Mouse (Mus musculus) limb, embryonic 13.5 days (tissue): ENCODE data around the gene Cdhr4. TPM values are rescaled to one million over a fixed set of nuclear protein-coding genes. Genes with fewer than 3 reads are reported as not detected.

ENCODE experiments used
- ATAC-seq: fragments of 200-750 bp; cut with Nextera tagmentation; 2 replicates; pipeline ENCODE4 v1.8.0; 2017; ENCODE audit warnings: low read depth, moderate number of reproducible peaks, moderate TSS enrichment; ENCODE audit not compliant: low FRiP score
- H3K27ac ChIP-seq: fragments of 300-500 bp; sonication (generic); 2 replicates; pipeline ENCODE4 v1.5.1; 2015; ENCODE audit warnings: inconsistent platforms, mild to moderate bottlenecking, moderate library complexity
- H3K27me3 ChIP-seq: fragments of 300-500 bp; sonication (generic); 2 replicates; pipeline ENCODE4 v1.6.1; 2015; ENCODE audit warnings: mild to moderate bottlenecking, inconsistent platforms
- H3K36me3 ChIP-seq: fragments of 300-500 bp; sonication (generic); 2 replicates; pipeline ENCODE4 v1.6.1; 2015; ENCODE audit warnings: inconsistent platforms, mild to moderate bottlenecking, moderate library complexity
- H3K4me1 ChIP-seq: fragments of 300-500 bp; sonication (generic); 2 replicates; pipeline ENCODE4 v1.6.1; 2015; ENCODE audit warnings: inconsistent platforms
- H3K4me2 ChIP-seq: fragments of 300-500 bp; sonication (generic); replicated peaks from 2 replicates; pipeline ENCODE4 v1.6.1; 2015; ENCODE audit warnings: inconsistent platforms, mild to moderate bottlenecking, moderate library complexity
- H3K4me3 ChIP-seq: fragments of 300-500 bp; sonication (generic); 2 replicates; pipeline ENCODE4 v1.5.1; 2015; ENCODE audit warnings: moderate library complexity, mild to moderate bottlenecking, inconsistent platforms
- H3K9ac ChIP-seq: fragments of 300-500 bp; sonication (generic); 2 replicates; pipeline ENCODE4 v1.6.1; 2015; ENCODE audit warnings: mild to moderate bottlenecking, inconsistent platforms
- H3K9me3 ChIP-seq: fragments of 300-500 bp; sonication (generic); 2 replicates; pipeline ENCODE4 v1.6.1; 2016; ENCODE audit warnings: inconsistent platforms
- WGBS: fragments of 180-500 bp; shearing (Covaris S2); methylation state at CpG from one replicate; pipeline ENCODE4 v1.1.7; 2015; 5-methylcytosine and 5-hydroxymethylcytosine counted together
- polyA plus RNA-seq: library from polyadenylated mRNA; unstranded; fragments of >200 nt; fragmentation: Nextera tagmentation; extraction: Ambion mirVana; gene quantifications from 2 replicates; pipeline ENCODE4 v1.2.1, GENCODE M21; 2015

Gene Cdhr4
- 18.2 and 18.6 TPM in 2 replicates for polyA plus RNA-seq

DNA sequence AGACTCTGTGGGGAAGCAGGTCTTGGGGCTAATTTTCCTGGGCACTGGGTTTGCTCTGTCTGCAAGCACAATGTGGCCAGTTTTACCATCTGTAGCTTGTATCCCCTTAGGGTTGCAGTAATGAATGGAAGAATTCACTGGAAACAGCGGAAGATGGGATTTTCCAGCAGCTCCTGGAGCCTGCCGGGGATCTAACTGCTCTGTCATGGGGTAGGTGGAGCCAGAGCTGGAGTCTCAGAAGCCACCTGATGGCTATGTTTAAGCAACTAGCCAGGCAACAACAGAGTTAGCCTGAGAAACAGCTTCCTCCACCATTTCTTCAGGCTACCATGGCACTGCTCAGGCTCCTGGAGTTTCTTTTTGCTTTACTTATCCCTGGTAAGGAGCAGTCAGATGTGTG lies at the start of gene Cdhr4:
Gene Cdhr4, plus strand, starts transcription at position 301 of the 400 bp plus-strand sequence.
- Histone ChIP-seq H3K4me2 (no peak within 1 kb of the TSS), H3K9ac (no peak within 1 kb of the TSS), H3K4me1 (peaks cover 22% of the 10 kb centered on the region), H3K27me3 (no peaks in the 10 kb centered on the region), H3K27ac (no peak within 1 kb of the TSS), H3K36me3 (no peaks in the 10 kb centered on the region), H3K9me3 (no peaks in the 10 kb centered on the region), H3K4me3 (no peak within 1 kb of the TSS)
- 36% methylated on average over 2 of the region's 2 CpGs for WGBS
- peak; percentile 33; the same call in 1 of the 2 replicates for ATAC-seq

GRCm38 (mm10) chr9:107947241-107948194 lies 44.8 kb upstream of the Cdhr4 start:
- peaks cover 15% of the 10 kb centered on the region for H3K4me1 ChIP-seq
- H3K27me3 ChIP-seq = no peaks in the 10 kb centered on the region
- ATAC-seq = no peak
- 0 out of 2 replicates have a peak overlapping the region, but pooled peaks have one; percentile 40 for H3K9ac ChIP-seq
- no peak overlapping the region for H3K4me3 ChIP-seq
- H3K36me3 ChIP-seq = peaks cover 8% of the 10 kb centered on the region; the same call in 1 of the 2 replicates
- WGBS = 89% methylated on average over 31 of the region's 31 CpGs
- H3K27ac ChIP-seq = no peak overlapping the region
- no peaks in the 10 kb centered on the region for H3K9me3 ChIP-seq
- no peak overlapping the region for H3K4me2 ChIP-seq

GRCm38 (mm10) chr9:107949184-107949921 lies 42.9 kb upstream of the Cdhr4 start:
- no peak for ATAC-seq
- Histone ChIP-seq H3K4me3 (no peak overlapping the region), H3K4me2 (no peak overlapping the region; the same call in 1 of the 2 replicates), H3K36me3 (peaks cover 8% of the 10 kb centered on the region; the same call in 1 of the 2 replicates), H3K4me1 (peaks cover 15% of the 10 kb centered on the region), H3K9ac (no peak overlapping the region), H3K9me3 (no peaks in the 10 kb centered on the region), H3K27me3 (no peaks in the 10 kb centered on the region), H3K27ac (no peak overlapping the region)
- 84% methylated on average over 13 of the region's 13 CpGs for WGBS

DNA sequence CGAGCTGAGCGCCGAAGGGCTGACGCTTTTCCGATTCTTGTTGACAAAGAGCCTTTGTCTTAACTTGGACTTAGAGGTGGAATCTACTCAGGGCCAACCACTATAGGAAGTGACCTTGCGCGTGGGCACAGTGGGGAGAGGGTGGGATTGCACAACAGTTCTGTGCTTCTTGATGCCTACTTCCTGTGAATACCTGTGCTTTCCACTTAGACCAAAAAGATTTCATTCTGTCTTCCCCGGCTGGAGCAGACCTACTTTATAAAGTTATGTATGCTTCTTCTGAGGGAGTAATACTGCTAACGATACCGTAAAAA lies 42.4 kb upstream of the Cdhr4 start, which contains the start of gene Traip:
Gene Traip, plus strand, starts transcription at position 215 of the 314 bp plus-strand sequence.
- Histone ChIP-seq H3K4me2 (peak within 1 kb of the TSS; percentile 84), H3K36me3 (peaks cover 8% of the 10 kb centered on the region; the same call in 1 of the 2 replicates), H3K9ac (peak within 1 kb of the TSS; percentile 71), H3K4me1 (peaks cover 15% of the 10 kb centered on the region), H3K9me3 (no peaks in the 10 kb centered on the region), H3K27ac (peak within 1 kb of the TSS; percentile 39; the same call in 1 of the 2 replicates), H3K4me3 (peak within 1 kb of the TSS; percentile 73), H3K27me3 (no peaks in the 10 kb centered on the region)
- no peak for ATAC-seq
- WGBS = 88% methylated on average over 10 of the region's 10 CpGs

DNA sequence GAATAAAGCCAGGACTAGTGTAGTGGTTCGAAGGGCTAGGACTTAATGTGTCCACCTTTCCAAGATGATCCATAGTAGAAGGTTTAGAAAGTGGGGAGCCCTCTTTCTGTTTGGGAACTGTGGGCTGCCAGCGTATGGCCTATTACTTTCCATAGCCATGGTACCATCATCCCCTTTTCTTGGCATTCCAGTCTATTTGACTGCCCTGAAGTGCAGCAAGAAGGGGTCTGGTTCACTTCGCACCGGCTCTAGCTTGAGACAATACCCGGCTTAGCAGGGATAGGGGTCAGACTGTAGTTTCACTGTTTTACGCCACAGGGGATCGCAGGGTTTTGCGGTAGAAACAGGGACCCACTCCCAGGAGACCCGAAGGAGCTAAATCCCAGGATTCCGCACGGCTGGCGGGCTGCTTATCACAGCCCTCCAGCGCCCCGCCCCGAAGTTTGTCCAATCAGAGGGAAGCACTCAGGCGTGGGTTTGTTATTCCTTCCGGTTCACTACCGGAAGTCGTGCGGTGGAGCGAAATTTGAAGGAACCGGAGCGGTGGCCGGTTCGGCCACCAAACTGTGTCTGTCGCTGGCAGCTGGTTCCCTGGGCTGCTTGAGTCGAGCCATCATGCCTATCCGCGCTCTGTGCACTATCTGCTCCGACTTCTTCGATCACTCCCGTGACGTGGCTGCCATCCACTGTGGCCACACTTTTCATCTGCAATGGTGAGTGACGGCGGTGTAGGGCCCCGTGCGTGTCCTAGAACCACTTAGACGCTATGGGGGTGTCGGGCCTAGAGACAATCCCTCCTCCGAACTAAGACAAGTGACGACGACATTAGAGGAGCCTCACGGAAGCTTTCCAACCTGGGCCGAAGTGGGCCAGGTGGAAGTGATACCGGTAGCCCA lies 41.6 kb upstream of the Cdhr4 start:
- Histone ChIP-seq H3K9me3 (no peaks in the 10 kb centered on the region), H3K4me3 (peak overlapping the region; percentile 73), H3K27me3 (no peaks in the 10 kb centered on the region), H3K27ac (peak overlapping the region; percentile 39; the same call in 1 of the 2 replicates), H3K4me1 (peaks cover 15% of the 10 kb centered on the region), H3K4me2 (peak overlapping the region; percentile 84), H3K36me3 (peaks cover 8% of the 10 kb centered on the region; the same call in 1 of the 2 replicates), H3K9ac (peak overlapping the region; percentile 71)
- peak; percentile 90 for ATAC-seq
- WGBS = 17% methylated on average over 45 of the region's 45 CpGs

DNA sequence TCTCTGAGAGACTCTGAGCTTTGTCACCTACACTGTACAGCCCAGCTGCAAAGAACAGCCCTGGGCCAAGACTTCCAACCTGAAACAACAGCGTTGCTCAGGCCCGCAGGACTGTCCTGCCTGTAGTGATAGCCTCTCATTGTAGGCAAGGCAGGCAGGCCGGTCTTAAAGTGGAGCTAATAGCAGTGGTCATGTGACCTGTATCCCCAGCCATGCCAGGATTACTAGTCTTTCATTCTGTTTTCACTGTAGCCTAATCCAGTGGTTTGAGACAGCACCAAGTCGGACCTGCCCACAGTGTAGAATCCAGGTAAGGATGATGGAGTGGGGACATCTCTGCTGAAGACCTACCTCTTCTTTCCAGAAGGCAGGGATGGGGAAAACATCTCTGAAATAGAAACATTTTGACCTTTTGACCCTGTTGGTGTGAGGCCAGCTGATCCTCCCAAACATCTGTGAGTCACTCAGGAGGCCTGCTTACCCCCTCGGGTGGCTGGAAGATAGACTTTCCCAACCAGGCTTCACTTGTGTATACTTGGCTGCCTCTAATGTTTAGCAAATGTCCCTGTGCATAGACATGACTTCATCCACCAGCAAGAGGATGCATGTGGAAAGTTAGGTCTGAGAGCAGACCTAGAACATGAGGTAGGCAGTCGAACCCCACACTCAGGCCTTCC lies 36.5 kb upstream of the Cdhr4 start:
- Histone ChIP-seq H3K4me1 (peaks cover 10% of the 10 kb centered on the region), H3K27me3 (no peaks in the 10 kb centered on the region), H3K36me3 (peaks cover 41% of the 10 kb centered on the region), H3K27ac (no peak overlapping the region), H3K9me3 (no peaks in the 10 kb centered on the region), H3K4me2 (no peak overlapping the region), H3K4me3 (no peak overlapping the region), H3K9ac (no peak overlapping the region)
- no peak for ATAC-seq
- WGBS = 76% methylated on average over 6 of the region's 6 CpGs

DNA sequence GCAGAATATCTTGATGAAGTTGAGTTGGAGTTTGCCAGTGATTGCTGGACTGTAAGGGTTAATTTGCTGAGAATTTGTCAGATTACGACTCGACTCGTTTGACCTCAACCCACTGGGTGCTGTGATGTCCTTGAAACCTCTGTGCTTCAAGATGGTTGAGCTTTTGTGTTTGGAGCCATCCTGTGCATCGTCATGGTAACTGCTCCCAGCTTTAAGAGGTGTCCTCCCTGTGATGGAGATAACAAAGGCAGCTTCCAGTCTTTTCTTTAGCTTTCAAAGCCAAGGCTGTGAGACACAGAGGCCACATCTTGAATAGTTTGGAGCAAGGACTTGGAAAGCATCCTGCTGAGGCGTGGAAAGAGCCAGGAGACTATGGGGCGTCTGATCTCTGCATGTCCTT lies 35.2 kb upstream of the Cdhr4 start:
- Histone ChIP-seq H3K9ac (no peak overlapping the region), H3K4me2 (no peak overlapping the region), H3K36me3 (peaks cover 54% of the 10 kb centered on the region), H3K27me3 (no peaks in the 10 kb centered on the region), H3K4me3 (no peak overlapping the region), H3K9me3 (no peaks in the 10 kb centered on the region), H3K27ac (no peak overlapping the region), H3K4me1 (0 out of 2 replicates have a peak, but pooled peaks cover under 1% of the 10 kb centered on the region)
- WGBS = 57% methylated on average over 6 of the region's 6 CpGs
- ATAC-seq = no peak

DNA sequence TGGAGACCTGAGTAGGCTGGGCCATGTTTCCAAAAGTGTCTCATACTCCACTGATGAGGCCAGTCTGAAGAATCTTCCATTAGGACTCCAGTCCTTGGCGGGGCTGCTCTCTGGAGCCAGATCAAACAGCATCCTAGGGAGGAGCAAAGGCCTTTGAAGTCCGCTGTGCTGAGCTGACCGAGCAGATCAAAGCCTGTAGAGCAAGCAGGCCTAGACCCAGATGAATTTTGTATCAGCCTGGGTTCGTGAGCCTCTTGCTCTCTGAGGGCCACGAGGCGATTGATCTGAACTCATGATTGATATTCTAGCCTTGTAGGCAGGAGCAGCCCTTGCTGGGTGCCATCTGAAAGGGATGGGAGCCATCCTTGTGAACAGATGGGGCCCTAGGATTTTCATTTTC lies 32.4 kb upstream of the Cdhr4 start:
- no peak overlapping the region for H3K4me2 ChIP-seq
- H3K27me3 ChIP-seq = no peaks in the 10 kb centered on the region
- H3K9me3 ChIP-seq = no peaks in the 10 kb centered on the region
- H3K36me3 ChIP-seq = peaks cover 67% of the 10 kb centered on the region
- H3K27ac ChIP-seq = no peak overlapping the region
- H3K4me3 ChIP-seq = no peak overlapping the region
- WGBS = 18% methylated on average over 6 of the region's 6 CpGs
- ATAC-seq = no peak
- no peaks in the 10 kb centered on the region for H3K4me1 ChIP-seq
- H3K9ac ChIP-seq = 0 out of 2 replicates have a peak overlapping the region, but pooled peaks have one; percentile 6

DNA sequence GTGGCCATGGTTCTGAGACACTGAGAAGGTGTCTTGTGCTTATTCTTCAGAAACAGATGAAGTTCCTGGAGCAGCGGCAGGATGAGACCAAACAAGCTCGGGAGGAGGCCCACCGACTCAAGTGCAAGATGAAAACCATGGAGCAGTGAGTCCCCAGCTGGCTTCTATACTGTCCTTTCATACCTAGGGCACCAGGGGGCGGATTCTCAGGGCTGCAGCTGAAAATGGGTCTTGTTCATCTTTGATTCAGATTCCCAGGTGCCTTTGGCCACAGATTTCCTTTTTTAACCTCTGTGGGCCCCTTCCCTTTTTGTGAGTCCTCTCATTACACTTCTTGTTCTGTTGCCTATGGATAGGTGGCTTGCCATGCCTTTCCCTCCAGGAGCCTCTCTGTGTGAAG lies 31.4 kb upstream of the Cdhr4 start:
- H3K9me3 ChIP-seq = no peaks in the 10 kb centered on the region
- ATAC-seq = no peak
- H3K27me3 ChIP-seq = no peaks in the 10 kb centered on the region
- no peak overlapping the region for H3K9ac ChIP-seq
- 81% methylated on average over 4 of the region's 4 CpGs for WGBS
- no peak overlapping the region for H3K4me2 ChIP-seq
- H3K27ac ChIP-seq = no peak overlapping the region
- H3K36me3 ChIP-seq = peaks cover 71% of the 10 kb centered on the region
- H3K4me3 ChIP-seq = no peak overlapping the region
- H3K4me1 ChIP-seq = no peaks in the 10 kb centered on the region

GRCm38 (mm10) chr9:107961351-107961762 lies 30.9 kb upstream of the Cdhr4 start:
- Histone ChIP-seq H3K36me3 (peaks cover 71% of the 10 kb centered on the region), H3K9ac (no peak overlapping the region), H3K27me3 (no peaks in the 10 kb centered on the region), H3K27ac (no peak overlapping the region), H3K4me2 (no peak overlapping the region), H3K9me3 (no peaks in the 10 kb centered on the region), H3K4me1 (no peaks in the 10 kb centered on the region), H3K4me3 (no peak overlapping the region)
- 89% methylated on average over 10 of the region's 10 CpGs for WGBS
- no peak for ATAC-seq

GRCm38 (mm10) chr9:107961881-107962280 lies 30.4 kb upstream of the Cdhr4 start:
- Histone ChIP-seq H3K9me3 (no peaks in the 10 kb centered on the region), H3K36me3 (peaks cover 71% of the 10 kb centered on the region), H3K4me3 (no peak overlapping the region), H3K4me2 (no peak overlapping the region), H3K9ac (no peak overlapping the region), H3K4me1 (no peaks in the 10 kb centered on the region), H3K27ac (no peak overlapping the region), H3K27me3 (no peaks in the 10 kb centered on the region)
- 64% methylated on average over 5 of the region's 5 CpGs for WGBS
- no peak for ATAC-seq
